Mouse (Mus musculus): ENCODE data around the gene Zkscan6. TPM values are rescaled to one million over a fixed set of nuclear protein-coding genes. Genes with fewer than 3 reads are reported as not detected.

Zkscan6 gene
- total and polyA plus RNA-seq, 2 experiments from 2014 or later: 7.8 to 10.5 TPM

DNA sequence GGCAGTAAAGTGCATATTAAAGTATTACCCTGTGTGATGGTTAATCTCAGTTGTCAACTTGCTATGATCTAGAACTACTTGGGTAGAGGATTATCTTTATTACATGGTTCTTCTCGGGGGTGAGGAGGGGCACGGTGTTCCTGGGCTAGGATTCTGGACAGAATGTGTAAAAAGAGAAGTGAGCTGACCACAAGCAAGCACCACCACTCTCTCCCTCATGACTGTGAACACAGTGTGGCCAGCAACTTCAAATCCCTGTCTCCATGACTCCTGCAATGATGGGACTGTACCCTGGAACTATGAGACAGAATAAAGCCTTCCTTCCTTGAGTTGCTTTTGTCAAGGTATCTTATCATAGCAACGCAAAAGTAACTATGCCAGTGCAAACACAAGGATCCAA lies 25.4 kb upstream of the Zkscan6 start:
- Histone ChIP-seq H3K36me3 (ENCODE audit: insufficient read depth, low read length) (no peaks in the 10 kb centered on the region; the same call in 1 of the 2 replicates), H3K9ac (replicated peaks; ENCODE audit: low read length, poor library complexity, severe bottlenecking) (no peak overlapping the region), H3K4me3 (ENCODE audit: low read depth, low read length) (no peak overlapping the region), H3K27ac (ENCODE audit: low read depth, low read length) (no peak overlapping the region), H3K4me1 (ENCODE audit: insufficient read depth, low read length) (peaks cover 7% of the 10 kb centered on the region; the same call in 1 of the 2 replicates), H3K4me2 (ENCODE audit: low read depth, low read length, poor library complexity, severe bottlenecking) (no peak overlapping the region), H3K27me3 (ENCODE audit: insufficient read depth, low read length) (no peaks in the 10 kb centered on the region), H3K9me3 (ENCODE audit: low read length) (no peaks in the 10 kb centered on the region)
- no peak for ATAC-seq (ENCODE audit: low FRiP score)
- WGBS: 79% methylated on average over 3 of the region's 3 CpGs
- no peak for TF ChIP-seq CTCF (IDR thresholded peaks at IDR 0.05)
- DNase-seq (ENCODE audit: low spot score): no peak

GRCm38 (mm10) chr11:65786160-65786559 lies 20.8 kb upstream of the Zkscan6 start:
- no peak overlapping the region for H3K27ac ChIP-seq (ENCODE audit: low read depth, low read length)
- H3K4me2 ChIP-seq (ENCODE audit: low read depth, low read length, poor library complexity, severe bottlenecking): peak overlapping the region; percentile 65
- no peak for TF ChIP-seq CTCF (IDR thresholded peaks at IDR 0.05)
- peaks cover 7% of the 10 kb centered on the region; the same call in 1 of the 2 replicates for H3K4me1 ChIP-seq (ENCODE audit: insufficient read depth, low read length)
- H3K9me3 ChIP-seq (ENCODE audit: low read length): no peaks in the 10 kb centered on the region
- no peaks in the 10 kb centered on the region for H3K36me3 ChIP-seq (ENCODE audit: insufficient read depth, low read length)
- H3K9ac ChIP-seq (replicated peaks; ENCODE audit: low read length, poor library complexity, severe bottlenecking): no peak overlapping the region
- 92% methylated on average over 2 of the region's 2 CpGs for WGBS
- ATAC-seq (ENCODE audit: low FRiP score) (no peak), DNase-seq (ENCODE audit: low spot score) (no peak)
- H3K27me3 ChIP-seq (ENCODE audit: insufficient read depth, low read length): no peaks in the 10 kb centered on the region
- peak overlapping the region; percentile 97; the same call in 1 of the 2 replicates for H3K4me3 ChIP-seq (ENCODE audit: low read depth, low read length)

- no peak for TF ChIP-seq CTCF (IDR thresholded peaks at IDR 0.05)
- WGBS: under 1% methylated on average over 62 of the region's 71 CpGs
Observed at GRCm38 (mm10) chr11:65787421-65788151, 19.4 kb upstream of the Zkscan6 start.

DNA sequence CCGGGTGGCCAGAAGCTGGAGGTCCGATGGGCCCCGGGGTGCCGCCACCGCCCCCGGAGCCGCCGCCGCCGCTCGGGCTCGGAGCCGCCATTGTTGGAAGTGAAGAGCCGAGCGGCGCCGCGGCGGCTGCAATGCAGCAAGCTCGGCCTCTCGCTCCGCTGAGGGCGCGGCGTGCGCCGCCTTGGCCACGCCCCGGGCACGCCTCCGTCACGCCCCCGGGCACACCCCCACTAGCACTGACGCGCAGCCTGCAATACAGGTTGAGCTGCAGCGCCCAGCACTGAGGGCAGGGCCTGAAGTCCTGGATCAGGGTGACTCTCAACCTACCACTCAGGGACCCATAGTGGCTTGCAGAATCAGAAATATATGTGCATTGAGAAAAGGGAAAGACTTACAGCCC lies 18.8 kb upstream of the Zkscan6 start, which contains the start of gene Map2k4:
TSS of gene Map2k4 (minus strand) at position 144 of the 400 bp plus-strand sequence.
- Histone ChIP-seq H3K27me3 (ENCODE audit: insufficient read depth, low read length) (no peaks in the 10 kb centered on the region), H3K4me1 (ENCODE audit: insufficient read depth, low read length) (peaks cover 7% of the 10 kb centered on the region; the same call in 1 of the 2 replicates), H3K36me3 (ENCODE audit: insufficient read depth, low read length) (no peaks in the 10 kb centered on the region), H3K4me3 (ENCODE audit: low read depth, low read length) (peak within 1 kb of the TSS; percentile 97), H3K27ac (ENCODE audit: low read depth, low read length) (peak within 1 kb of the TSS; percentile 90), H3K9me3 (ENCODE audit: low read length) (no peaks in the 10 kb centered on the region), H3K9ac (replicated peaks; ENCODE audit: low read length, poor library complexity, severe bottlenecking) (peak within 1 kb of the TSS; percentile 99), H3K4me2 (ENCODE audit: low read depth, low read length, poor library complexity, severe bottlenecking) (peak within 1 kb of the TSS; percentile 65)
- ATAC-seq (ENCODE audit: low FRiP score) (peak; percentile 97), DNase-seq (ENCODE audit: low spot score) (peak; percentile 93)
- TF ChIP-seq CTCF (IDR thresholded peaks at IDR 0.05): no peak
- WGBS: under 1% methylated on average over 31 of the region's 36 CpGs

More at GRCm38 (mm10) chr11:65787421-65788151, 19.4 kb upstream of the Zkscan6 start:
- no peaks in the 10 kb centered on the region for H3K36me3 ChIP-seq (ENCODE audit: insufficient read depth, low read length)
- DNase-seq (ENCODE audit: low spot score) (peak; percentile 17), ATAC-seq (ENCODE audit: low FRiP score) (peak; percentile 84)
- peak overlapping the region; percentile 99 for H3K9ac ChIP-seq (replicated peaks; ENCODE audit: low read length, poor library complexity, severe bottlenecking)
- no peaks in the 10 kb centered on the region for H3K27me3 ChIP-seq (ENCODE audit: insufficient read depth, low read length)
- H3K27ac ChIP-seq (ENCODE audit: low read depth, low read length): peak overlapping the region; percentile 90
- H3K4me2 ChIP-seq (ENCODE audit: low read depth, low read length, poor library complexity, severe bottlenecking): peak overlapping the region; percentile 65
- H3K4me1 ChIP-seq (ENCODE audit: insufficient read depth, low read length): peaks cover 7% of the 10 kb centered on the region; the same call in 1 of the 2 replicates
- no peaks in the 10 kb centered on the region for H3K9me3 ChIP-seq (ENCODE audit: low read length)
- peak overlapping the region; percentile 97 for H3K4me3 ChIP-seq (ENCODE audit: low read depth, low read length)

DNA sequence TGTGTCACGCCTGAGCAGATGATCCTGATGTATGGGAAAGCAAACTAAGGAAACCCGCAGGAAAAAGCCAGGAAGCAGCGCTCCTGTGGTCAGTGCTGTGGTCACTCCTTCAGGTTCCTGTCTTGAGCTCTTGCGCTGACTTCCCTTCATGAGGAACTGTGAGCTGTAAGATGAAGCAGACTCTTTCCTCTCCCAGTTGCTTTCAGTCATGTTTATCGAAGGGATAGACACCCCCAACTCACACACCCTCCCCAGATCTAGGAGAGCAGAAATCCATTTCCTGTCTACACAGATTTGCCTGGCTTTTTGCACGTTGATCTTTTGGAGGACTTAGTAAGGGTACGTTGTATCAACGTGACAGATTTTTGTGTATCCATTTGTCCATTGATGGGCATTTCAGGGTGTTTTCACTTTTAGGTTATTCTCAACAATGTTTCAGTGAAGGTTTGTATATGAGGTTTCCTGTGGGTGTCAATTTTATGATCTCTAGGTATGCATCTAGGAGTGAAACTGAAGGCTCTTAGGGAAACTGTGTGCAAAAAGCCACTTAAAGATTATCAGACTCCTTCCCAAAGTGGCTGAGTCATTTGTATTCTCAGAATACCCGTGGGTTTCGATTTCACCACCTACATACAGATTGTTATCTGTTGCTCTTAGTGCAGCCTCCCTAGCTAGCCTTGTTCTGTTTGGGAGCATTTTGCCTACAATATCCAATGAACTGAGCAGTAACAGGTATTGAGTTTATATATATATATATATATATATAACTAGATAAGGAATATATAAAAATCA lies 12.4 kb upstream of the Zkscan6 start:
- no peak for TF ChIP-seq CTCF (IDR thresholded peaks at IDR 0.05)
- Histone ChIP-seq H3K4me2 (ENCODE audit: low read depth, low read length, poor library complexity, severe bottlenecking) (no peak overlapping the region), H3K9me3 (ENCODE audit: low read length) (no peaks in the 10 kb centered on the region), H3K4me1 (ENCODE audit: insufficient read depth, low read length) (no peaks in the 10 kb centered on the region), H3K4me3 (ENCODE audit: low read depth, low read length) (no peak overlapping the region), H3K9ac (replicated peaks; ENCODE audit: low read length, poor library complexity, severe bottlenecking) (no peak overlapping the region), H3K36me3 (ENCODE audit: insufficient read depth, low read length) (no peaks in the 10 kb centered on the region), H3K27me3 (ENCODE audit: insufficient read depth, low read length) (no peaks in the 10 kb centered on the region), H3K27ac (ENCODE audit: low read depth, low read length) (no peak overlapping the region)
- ATAC-seq (ENCODE audit: low FRiP score): no peak
- DNase-seq (ENCODE audit: low spot score): no peak
- WGBS: 81% methylated on average over 10 of the region's 10 CpGs
